Mouse (Mus musculus) hindbrain, embryonic 15.5 days (tissue): Measurements from ENCODE around the gene Lrmp. TPM values are rescaled to one million over a fixed set of nuclear protein-coding genes. Genes with fewer than 3 reads are reported as not detected.
"Not testable (repeated sequence)": the region's sequence is repeated elsewhere in the genome, so short reads cannot be mapped to it uniquely, and the experiment has no call there.

Experiments used
- ATAC-seq: fragments of 200-750 bp; cut with Nextera tagmentation; 2 replicates; pipeline ENCODE4 v1.8.0; 2017; ENCODE audit warnings: low read depth, moderate number of reproducible peaks, moderate TSS enrichment; ENCODE audit not compliant: low FRiP score
- H3K27ac ChIP-seq: fragments of 300-500 bp; sonication (generic); replicated peaks from 2 replicates; pipeline ENCODE4 v1.5.1; 2015; ENCODE audit warnings: mild to moderate bottlenecking, inconsistent platforms
- H3K27me3 ChIP-seq: fragments of 300-500 bp; sonication (generic); 2 replicates; pipeline ENCODE4 v1.6.1; 2015; ENCODE audit warnings: control low read depth, inconsistent platforms
- H3K36me3 ChIP-seq: fragments of 300-500 bp; sonication (generic); 2 replicates; pipeline ENCODE4 v1.6.1; 2015; ENCODE audit warnings: control low read depth, inconsistent platforms
- H3K4me1 ChIP-seq: fragments of 300-500 bp; sonication (generic); replicated peaks from 2 replicates; pipeline ENCODE4 v1.6.1; 2015; ENCODE audit warnings: control low read depth, inconsistent platforms
- H3K4me2 ChIP-seq: fragments of 300-500 bp; sonication (generic); 2 replicates; pipeline ENCODE4 v1.6.1; 2015; ENCODE audit warnings: moderate library complexity, mild to moderate bottlenecking, inconsistent platforms
- H3K4me3 ChIP-seq: fragments of 300-500 bp; sonication (generic); 2 replicates; pipeline ENCODE4 v1.5.1; 2015; ENCODE audit warnings: mild to moderate bottlenecking, inconsistent platforms
- H3K9ac ChIP-seq: fragments of 300-500 bp; sonication (generic); 2 replicates; pipeline ENCODE4 v1.6.1; 2015; ENCODE audit warnings: inconsistent platforms
- H3K9me3 ChIP-seq: fragments of 300-500 bp; sonication (generic); 2 replicates; pipeline ENCODE4 v1.6.1; 2016; ENCODE audit warnings: control low read depth, inconsistent platforms
- WGBS: fragments of 180-500 bp; shearing (Covaris S2); methylation state at CpG from one replicate; pipeline ENCODE4 v1.1.7; 2015; 5-methylcytosine and 5-hydroxymethylcytosine counted together
- polyA plus RNA-seq: library from polyadenylated mRNA; unstranded; fragments of >200 nt; fragmentation: Nextera tagmentation; extraction: Ambion mirVana; gene quantifications from 2 replicates; pipeline ENCODE4 v1.2.1, GENCODE M21; 2015

Lrmp gene
- polyA plus RNA-seq, 1 experiment from 2014 or later, result 0.75 TPM

- Histone ChIP-seq H3K4me2 (no peak overlapping the region), H3K9ac (no peak overlapping the region), H3K9me3 (no peaks in the 10 kb centered on the region), H3K27me3 (no peaks in the 10 kb centered on the region), H3K4me3 (no peak overlapping the region), H3K36me3 (no peaks in the 10 kb centered on the region), H3K27ac (no peak overlapping the region), H3K4me1 (no peaks in the 10 kb centered on the region)
- WGBS, result 89% methylated on average over 1 of the region's 1 CpGs
- ATAC-seq, result no peak
These were observed 9.2 kb downstream of the Lrmp start for GRCm38 (mm10) chr6:145124621-145125020.

- WGBS, result 65% methylated on average over 7 of the region's 7 CpGs
- no peak overlapping the region for H3K4me3 ChIP-seq
- no peak for ATAC-seq
- H3K27me3 ChIP-seq, result no peaks in the 10 kb centered on the region
- H3K9me3 ChIP-seq, result no peaks in the 10 kb centered on the region
- H3K36me3 ChIP-seq, result no peaks in the 10 kb centered on the region
- no peaks in the 10 kb centered on the region for H3K4me1 ChIP-seq
- no peak overlapping the region for H3K9ac ChIP-seq
- H3K4me2 ChIP-seq, result no peak overlapping the region
- no peak overlapping the region for H3K27ac ChIP-seq
These were observed 10.2 kb downstream of the Lrmp start for GRCm38 (mm10) chr6:145125591-145126113.

DNA sequence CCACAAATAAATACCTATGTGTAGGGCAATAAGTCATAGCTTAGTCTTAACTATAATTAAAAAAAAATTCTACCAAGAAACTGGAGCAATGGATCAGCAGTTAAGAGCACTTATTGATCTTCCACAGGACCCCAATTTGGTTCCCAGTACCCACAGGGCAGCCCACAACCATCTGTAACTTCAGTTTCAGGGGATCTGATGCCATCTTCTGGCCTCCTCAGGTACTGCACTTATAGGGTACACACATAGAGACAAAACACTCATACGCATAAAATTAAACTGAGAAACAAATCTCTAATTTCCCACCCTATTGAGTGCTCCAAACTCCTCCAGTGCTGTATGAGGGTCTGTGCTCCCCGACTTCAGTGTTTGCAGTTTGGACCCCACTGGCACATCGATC is 12.2 kb downstream of the Lrmp start:
- no peak overlapping the region for H3K9ac ChIP-seq
- H3K4me3 ChIP-seq, result no peak overlapping the region
- ATAC-seq, result no peak
- no peaks in the 10 kb centered on the region for H3K27me3 ChIP-seq
- H3K4me2 ChIP-seq, result no peak overlapping the region
- no peaks in the 10 kb centered on the region for H3K4me1 ChIP-seq
- H3K27ac ChIP-seq, result no peak overlapping the region
- 94% methylated on average over 3 of the region's 3 CpGs for WGBS
- no peaks in the 10 kb centered on the region for H3K9me3 ChIP-seq
- no peaks in the 10 kb centered on the region for H3K36me3 ChIP-seq

DNA sequence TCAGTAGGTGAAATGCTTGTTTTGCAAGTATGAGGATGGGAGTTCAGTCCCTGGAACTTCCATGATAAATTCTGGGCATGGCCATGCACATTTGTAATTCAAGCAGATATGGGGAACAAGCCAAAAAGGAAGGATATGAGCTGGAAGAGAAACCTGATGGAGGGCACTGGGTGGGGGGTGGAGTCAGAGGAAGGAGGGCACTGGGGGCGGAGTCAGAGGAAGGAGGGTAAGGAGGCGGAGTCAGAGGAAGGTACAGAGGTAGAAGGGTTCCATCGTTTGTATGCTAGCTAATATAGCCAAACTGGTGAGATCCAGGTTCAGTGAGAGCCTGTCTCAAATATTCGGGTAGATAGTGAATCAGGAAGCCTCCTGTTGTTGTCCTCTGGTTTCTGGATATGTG is 14.1 kb downstream of the Lrmp start:
- no peak for ATAC-seq

DNA sequence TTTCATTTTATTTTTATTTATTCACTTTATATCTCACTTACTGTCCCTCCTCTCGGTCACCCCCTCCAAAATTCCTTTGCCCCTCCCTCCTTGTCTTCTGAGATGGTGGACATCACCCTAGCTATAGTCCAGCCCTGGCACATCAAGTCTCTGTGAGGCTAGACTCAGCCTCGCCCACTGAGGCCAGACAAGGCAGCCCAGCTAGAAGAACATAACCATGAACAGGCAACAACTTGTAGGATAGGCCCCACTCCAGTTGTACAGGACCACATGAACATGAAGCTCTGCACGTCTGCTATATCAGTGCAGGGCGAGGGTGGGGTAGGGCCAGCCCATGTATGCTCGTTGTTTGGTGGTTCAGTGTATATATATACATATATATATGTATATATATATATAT is 16.5 kb downstream of the Lrmp start:
- WGBS, result 92% methylated on average over 5 of the region's 5 CpGs
- no peaks in the 10 kb centered on the region for H3K27me3 ChIP-seq

More for the DNA sequence above, 14.1 kb downstream of the Lrmp start:
- 87% methylated on average over 4 of the region's 4 CpGs for WGBS
- Histone ChIP-seq H3K4me1 (no peaks in the 10 kb centered on the region), H3K27ac (no peak overlapping the region), H3K4me2 (no peak overlapping the region), H3K9me3 (no peaks in the 10 kb centered on the region), H3K4me3 (no peak overlapping the region), H3K9ac (no peak overlapping the region), H3K27me3 (no peaks in the 10 kb centered on the region), H3K36me3 (no peaks in the 10 kb centered on the region)

DNA sequence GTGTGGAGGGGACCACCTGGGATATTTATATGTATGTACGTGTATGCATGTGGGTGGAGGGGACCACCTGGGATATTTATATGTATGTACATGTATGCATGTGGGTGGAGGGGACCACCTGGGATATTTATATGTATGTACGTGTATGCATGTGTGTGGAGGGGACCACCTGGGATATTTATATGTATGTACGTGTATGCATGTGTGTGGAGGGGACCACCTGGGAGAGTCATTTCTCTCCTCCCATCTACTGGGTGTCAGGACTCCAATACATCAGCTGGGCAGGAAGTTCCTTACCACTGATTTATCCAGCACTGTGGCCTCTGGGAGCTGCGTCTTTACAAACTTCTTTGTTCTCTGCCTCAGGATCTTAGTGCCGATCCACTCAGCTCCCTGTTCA is 17.5 kb downstream of the Lrmp start:
- H3K4me1 ChIP-seq, H3K4me2 ChIP-seq, H3K36me3 ChIP-seq, H3K9me3 ChIP-seq, H3K27me3 ChIP-seq, ATAC-seq, H3K27ac ChIP-seq, H3K9ac ChIP-seq, H3K4me3 ChIP-seq: not testable (repeated sequence)
- 85% methylated on average over 5 of the region's 5 CpGs for WGBS

More for the DNA sequence above, 16.5 kb downstream of the Lrmp start:
- Histone ChIP-seq H3K36me3 (no peaks in the 10 kb centered on the region), H3K4me2 (no peak overlapping the region), H3K9me3 (no peaks in the 10 kb centered on the region), H3K4me1 (no peaks in the 10 kb centered on the region), H3K9ac (no peak overlapping the region), H3K4me3 (no peak overlapping the region), H3K27ac (no peak overlapping the region)
- ATAC-seq, result no peak

DNA sequence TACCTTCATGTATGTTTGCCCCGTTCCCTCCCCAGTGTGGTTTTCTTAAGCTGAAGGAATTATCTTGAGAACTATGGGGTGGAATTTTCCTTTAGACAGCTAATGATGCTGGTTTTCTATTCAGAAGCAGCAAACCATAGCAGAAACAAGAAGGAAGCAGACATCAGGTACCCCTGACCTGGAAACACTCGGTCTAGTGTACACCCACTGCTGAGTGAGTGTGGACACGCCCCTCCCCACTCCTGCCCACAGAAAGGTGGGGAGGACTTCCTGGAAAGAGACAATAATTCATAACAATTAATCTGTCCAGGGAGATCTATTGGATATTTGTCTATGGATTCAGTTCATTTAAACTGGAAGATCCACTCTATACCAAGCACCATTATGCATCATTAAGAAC is 19.8 kb downstream of the Lrmp start:
- no peaks in the 10 kb centered on the region for H3K4me1 ChIP-seq
- no peak overlapping the region for H3K4me2 ChIP-seq
- no peak overlapping the region for H3K9ac ChIP-seq
- 85% methylated on average over 3 of the region's 3 CpGs for WGBS
- H3K9me3 ChIP-seq, result no peaks in the 10 kb centered on the region
- ATAC-seq, result no peak
- H3K4me3 ChIP-seq, result no peak overlapping the region
- no peak overlapping the region for H3K27ac ChIP-seq
- no peaks in the 10 kb centered on the region for H3K27me3 ChIP-seq
- H3K36me3 ChIP-seq, result no peaks in the 10 kb centered on the region

DNA sequence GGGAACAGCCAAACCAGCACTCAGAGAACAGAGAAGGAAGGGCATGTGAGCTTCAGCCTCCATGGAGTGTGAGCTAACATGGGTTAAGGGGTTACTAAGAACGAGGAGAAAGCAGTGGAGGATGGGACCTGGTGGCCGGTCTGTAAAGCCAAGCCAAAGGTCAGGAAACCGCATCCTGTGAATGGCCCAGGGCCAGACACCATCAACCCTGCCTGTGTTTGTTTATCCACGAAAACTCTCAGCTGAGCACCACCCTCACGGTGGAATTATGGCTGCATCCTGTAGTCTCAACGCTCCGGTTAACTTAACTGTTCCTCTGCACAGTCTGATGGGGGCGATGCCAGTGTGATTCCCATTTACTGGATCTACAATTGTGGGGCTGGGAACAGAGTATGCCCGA is 20.4 kb downstream of the Lrmp start:
- Histone ChIP-seq H3K27ac (no peak overlapping the region), H3K4me2 (no peak overlapping the region), H3K4me1 (no peaks in the 10 kb centered on the region), H3K9ac (no peak overlapping the region), H3K4me3 (no peak overlapping the region), H3K36me3 (no peaks in the 10 kb centered on the region), H3K9me3 (no peaks in the 10 kb centered on the region), H3K27me3 (no peaks in the 10 kb centered on the region)
- ATAC-seq, result no peak
- 78% methylated on average over 9 of the region's 9 CpGs for WGBS

DNA sequence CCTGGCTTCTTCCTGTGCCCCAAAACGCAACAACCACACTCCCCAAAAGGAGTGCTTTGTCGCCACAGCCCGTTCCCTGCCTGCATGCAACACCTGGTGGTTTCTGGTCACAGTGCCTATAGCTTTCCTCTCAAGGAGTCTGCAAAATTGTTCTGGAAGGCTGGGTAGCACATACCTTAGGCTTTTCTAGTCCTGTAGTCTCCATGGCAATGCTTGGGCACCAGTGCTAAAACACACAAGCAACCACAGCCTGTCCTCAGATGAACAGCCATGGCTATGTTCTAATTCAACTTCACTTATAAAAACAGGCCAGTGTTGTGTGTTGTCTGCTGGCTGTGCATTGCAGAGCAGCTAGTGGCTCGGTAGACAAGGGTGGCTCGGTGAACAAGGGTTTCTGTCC is 21.4 kb downstream of the Lrmp start:
- Histone ChIP-seq H3K4me1 (no peaks in the 10 kb centered on the region), H3K36me3 (no peaks in the 10 kb centered on the region), H3K9ac (no peak overlapping the region), H3K4me2 (no peak overlapping the region), H3K27ac (no peak overlapping the region), H3K4me3 (no peak overlapping the region), H3K9me3 (no peaks in the 10 kb centered on the region), H3K27me3 (no peaks in the 10 kb centered on the region)
- 92% methylated on average over 5 of the region's 5 CpGs for WGBS
- no peak for ATAC-seq

GRCm38 (mm10) chr6:145139236-145139635 is 23.8 kb downstream of the Lrmp start:
- Histone ChIP-seq H3K9me3 (no peaks in the 10 kb centered on the region), H3K27me3 (peaks cover 4% of the 10 kb centered on the region; the same call in 1 of the 2 replicates), H3K4me2 (no peak overlapping the region), H3K4me3 (no peak overlapping the region), H3K36me3 (no peaks in the 10 kb centered on the region), H3K9ac (no peak overlapping the region), H3K4me1 (no peaks in the 10 kb centered on the region), H3K27ac (no peak overlapping the region)
- no peak for ATAC-seq
- 78% methylated on average over 13 of the region's 13 CpGs for WGBS

DNA sequence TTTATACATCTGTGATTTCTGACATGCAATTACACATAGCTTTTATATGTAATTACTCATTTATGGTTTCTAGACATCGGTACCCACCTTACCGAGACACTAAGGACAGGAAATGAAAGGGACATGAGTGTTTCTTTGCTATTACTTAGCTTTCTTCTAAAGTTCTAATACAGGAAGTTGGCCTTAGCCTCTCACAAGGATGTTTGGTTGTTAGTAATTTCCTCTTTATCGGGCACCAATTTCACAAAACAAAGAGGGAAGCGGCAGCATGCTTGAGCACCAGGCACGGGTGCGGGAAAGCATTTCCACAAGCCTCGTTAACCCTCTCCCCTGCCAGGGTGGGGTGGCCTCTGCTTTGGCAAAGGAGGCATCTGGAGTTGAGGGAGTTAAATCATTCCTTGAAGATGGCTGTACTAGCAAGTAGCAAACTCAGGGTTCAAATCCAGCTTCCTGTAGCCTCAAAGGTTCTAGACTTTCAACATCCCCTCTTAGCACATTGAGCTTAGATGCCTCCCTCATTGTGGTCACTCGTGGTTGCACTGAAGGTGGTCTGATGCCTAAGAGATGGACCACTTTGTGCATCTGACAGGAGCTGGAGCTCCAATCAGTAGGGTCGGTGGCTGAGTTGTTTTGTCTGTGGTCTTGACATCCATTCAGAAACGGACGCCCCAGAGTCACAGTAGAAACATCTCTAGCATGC is 24.5 kb downstream of the Lrmp start:
- no peaks in the 10 kb centered on the region for H3K36me3 ChIP-seq
- H3K27ac ChIP-seq, result no peak overlapping the region
- no peaks in the 10 kb centered on the region for H3K4me1 ChIP-seq
- no peaks in the 10 kb centered on the region for H3K9me3 ChIP-seq
- no peak overlapping the region for H3K4me2 ChIP-seq
- no peak overlapping the region for H3K4me3 ChIP-seq
- ATAC-seq, result no peak
- 83% methylated on average over 11 of the region's 11 CpGs for WGBS
- no peak overlapping the region for H3K9ac ChIP-seq
- H3K27me3 ChIP-seq, result peaks cover 4% of the 10 kb centered on the region; the same call in 1 of the 2 replicates

DNA sequence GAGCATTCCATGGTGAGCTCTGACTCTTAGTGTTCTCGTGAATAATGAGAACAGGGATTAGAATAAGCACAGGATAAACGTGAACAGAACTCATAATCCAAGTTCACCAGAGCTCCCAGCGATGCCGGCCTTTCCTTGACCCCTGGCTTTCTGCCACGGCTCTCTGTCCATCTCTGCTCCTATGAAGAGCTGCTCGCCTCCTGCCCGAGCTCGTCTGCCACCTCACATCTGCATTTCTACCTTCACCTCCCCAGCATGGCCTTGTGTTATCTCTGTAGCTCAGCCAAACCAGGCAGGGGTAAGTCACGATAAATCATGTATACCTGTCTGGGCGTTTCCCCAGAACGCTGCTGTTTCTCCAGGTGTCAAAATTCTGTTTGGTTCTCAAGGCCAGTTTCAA is 25.3 kb downstream of the Lrmp start:
- no peak overlapping the region for H3K4me2 ChIP-seq
- no peak for ATAC-seq
- 78% methylated on average over 11 of the region's 11 CpGs for WGBS

GRCm38 (mm10) chr6:145141827-145142226 is 26.4 kb downstream of the Lrmp start:
- no peaks in the 10 kb centered on the region for H3K9me3 ChIP-seq
- no peak overlapping the region for H3K27ac ChIP-seq
- H3K4me1 ChIP-seq, result no peaks in the 10 kb centered on the region
- H3K4me2 ChIP-seq, result no peak overlapping the region
- WGBS, result 92% methylated on average over 12 of the region's 12 CpGs
- ATAC-seq, result no peak
- no peaks in the 10 kb centered on the region for H3K36me3 ChIP-seq
- no peak overlapping the region for H3K4me3 ChIP-seq
- H3K27me3 ChIP-seq, result peaks cover 4% of the 10 kb centered on the region; the same call in 1 of the 2 replicates
- H3K9ac ChIP-seq, result no peak overlapping the region

More for the DNA sequence above, 25.3 kb downstream of the Lrmp start:
- Histone ChIP-seq H3K9ac (no peak overlapping the region), H3K4me3 (no peak overlapping the region), H3K27ac (no peak overlapping the region), H3K4me1 (no peaks in the 10 kb centered on the region), H3K36me3 (no peaks in the 10 kb centered on the region), H3K9me3 (no peaks in the 10 kb centered on the region), H3K27me3 (peaks cover 4% of the 10 kb centered on the region; the same call in 1 of the 2 replicates)
